Mouse (Mus musculus): ENCODE measurements around the gene Glrx.

- no peak for TF ChIP-seq CTCF (IDR thresholded peaks at IDR 0.05; ENCODE audit: low read depth, low read length)
- TF ChIP-seq POLR2A (IDR thresholded peaks at IDR 0.05; ENCODE audit: insufficient read depth, low read length): no peak
These were observed 49.0 kb upstream of the Glrx start for GRCm38 (mm10) chr13:75790550-75791205.

Data from ES-Bruce4 (cell line).